Mouse (Mus musculus) skeletal muscle tissue, adult 2 months (tissue): ENCODE measurements at regions not wholly inside any gene's neighbourhood (a gene's known extent, or its start where the extent isn't known, plus 50 kb on each side); places are given as distances from the start of the nearest gene placed in this dataset.

Source experiments
- DNase-seq: peaks from one replicate; pipeline ENCODE4 v3.0.0-alpha.2; 2012; ENCODE audit warnings: low read depth, low spot score

DNA sequence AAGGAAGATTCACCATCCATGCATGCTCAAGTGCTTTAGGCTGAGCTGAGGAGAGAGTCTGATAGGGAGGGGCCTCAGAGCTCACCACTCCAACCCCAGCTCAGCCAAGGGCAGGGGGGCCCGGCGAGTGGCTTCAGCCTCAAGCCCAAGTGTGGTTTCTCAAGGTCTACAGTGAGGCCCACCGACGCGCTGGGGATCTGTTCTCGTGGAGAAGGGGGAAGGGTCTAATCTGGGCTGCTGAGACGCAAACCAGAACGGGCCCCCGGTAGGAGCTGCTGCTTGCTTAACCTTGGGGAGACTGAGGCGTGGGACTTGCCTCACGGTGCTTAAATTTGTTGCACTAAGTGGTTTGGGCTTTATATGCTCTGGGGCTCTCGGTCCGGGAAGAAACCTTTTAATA, 70.9 kb downstream of the Asb1 start:
- DNase-seq = no peak

DNA sequence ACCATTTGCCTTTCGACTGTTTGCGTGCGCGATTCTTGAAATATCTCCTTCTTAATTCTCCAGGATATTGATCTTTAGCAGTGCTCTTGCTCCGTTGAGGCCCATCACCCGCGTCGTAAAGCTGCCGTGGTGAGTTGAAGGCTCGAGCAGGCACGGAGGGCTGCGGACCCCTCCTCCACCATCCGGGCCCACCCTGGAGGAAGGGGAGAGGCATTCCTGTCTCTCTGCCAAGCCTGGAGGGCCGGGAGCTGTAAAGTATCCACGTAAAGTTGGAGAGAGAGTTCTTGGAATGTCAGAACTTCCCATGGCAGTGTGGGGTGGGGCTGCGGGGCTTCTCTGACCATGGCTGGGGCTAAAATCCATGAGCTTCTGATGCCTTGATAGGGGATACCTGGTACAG, 71.3 kb downstream of the Asb1 start:
- DNase-seq = no peak

DNA sequence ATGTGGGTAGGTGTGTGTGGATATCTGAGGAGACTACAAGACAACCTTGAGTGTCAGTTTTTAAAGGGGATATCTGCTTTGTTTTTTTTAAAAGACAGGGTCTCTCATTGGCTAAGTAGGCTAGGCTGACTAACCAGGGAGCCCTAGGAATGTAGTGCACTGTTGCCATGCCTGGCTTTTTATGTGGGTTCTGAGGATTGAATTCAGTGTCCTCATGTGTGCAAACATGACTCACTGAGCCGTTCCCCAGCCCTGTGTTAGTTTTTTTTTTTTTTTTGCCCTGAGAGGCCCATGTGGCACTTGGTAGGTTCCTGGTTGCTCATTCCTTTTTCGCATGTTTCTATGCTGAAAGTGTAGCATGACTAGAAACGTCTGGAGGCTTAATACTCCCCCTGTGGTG, 72.6 kb downstream of the Asb1 start:
- no peak for DNase-seq

DNA sequence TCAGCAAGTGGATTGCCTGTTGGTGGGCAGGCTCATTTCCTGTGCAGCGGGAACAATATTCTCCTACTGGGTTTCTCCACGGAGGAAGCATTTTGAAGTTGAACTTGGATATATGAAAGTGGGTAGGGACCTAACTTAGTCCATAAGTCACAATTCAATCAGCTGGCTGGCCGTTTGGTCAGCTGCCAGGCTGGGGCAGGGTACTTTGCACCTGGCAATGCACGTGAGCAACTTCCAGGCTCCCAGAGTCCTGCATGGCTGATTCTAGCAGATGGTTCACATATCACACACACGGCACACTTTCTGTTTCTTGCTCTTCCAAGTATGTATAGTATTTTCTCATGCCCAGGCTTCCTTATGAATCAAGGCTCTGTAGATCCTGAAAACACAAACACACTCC, 75.1 kb downstream of the Asb1 start:
- no peak for DNase-seq

DNA sequence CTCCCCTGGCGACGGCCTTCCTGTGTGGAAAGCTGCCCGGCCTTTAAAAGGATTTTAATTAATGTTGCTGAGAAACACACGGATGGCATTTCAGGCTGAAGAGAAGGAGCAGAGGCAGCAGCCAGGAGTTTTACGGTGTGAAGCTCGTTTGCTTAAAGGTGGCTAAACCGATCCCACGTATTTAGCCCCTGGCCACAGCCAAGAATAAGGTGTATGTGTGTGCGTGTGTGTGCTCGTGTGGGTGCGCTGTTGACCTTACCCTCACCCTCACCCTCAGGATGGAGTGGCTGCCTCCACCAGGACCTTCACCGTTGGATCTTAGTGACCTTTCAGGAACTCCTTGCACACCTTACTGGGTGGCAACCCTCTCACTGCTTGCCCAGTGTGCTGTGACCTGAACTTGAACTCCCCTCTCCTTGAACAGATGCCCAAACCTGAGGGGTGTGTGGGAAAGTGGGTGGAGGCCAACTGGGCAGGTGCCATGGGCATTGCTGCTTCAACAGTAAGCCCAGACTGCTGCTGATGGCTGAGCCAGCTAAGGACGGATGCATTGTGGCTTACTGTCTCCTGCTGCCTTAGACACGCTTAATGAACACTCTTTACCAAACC, 78.3 kb downstream of the Asb1 start:
- no peak for DNase-seq

DNA sequence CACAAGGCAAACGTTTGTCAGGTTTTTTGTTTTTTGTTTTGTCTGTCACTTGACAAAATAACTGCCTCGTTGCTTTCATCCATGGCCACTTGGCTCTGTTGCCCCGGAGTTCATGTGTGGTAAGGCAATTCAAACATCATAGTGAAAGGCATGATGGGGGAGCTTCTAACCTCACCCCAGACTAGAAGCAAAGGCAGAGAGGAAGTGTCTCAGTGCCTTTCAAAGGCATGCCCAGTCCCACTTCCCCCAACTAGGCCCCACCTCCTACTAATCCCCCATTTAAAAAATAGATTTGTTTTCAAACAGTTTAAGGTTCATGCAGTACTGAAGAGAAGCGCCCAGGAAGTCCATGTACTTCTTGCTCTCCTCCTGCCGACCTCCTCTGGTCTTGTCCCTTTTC, 80.8 kb downstream of the Asb1 start:
- DNase-seq = no peak

DNA sequence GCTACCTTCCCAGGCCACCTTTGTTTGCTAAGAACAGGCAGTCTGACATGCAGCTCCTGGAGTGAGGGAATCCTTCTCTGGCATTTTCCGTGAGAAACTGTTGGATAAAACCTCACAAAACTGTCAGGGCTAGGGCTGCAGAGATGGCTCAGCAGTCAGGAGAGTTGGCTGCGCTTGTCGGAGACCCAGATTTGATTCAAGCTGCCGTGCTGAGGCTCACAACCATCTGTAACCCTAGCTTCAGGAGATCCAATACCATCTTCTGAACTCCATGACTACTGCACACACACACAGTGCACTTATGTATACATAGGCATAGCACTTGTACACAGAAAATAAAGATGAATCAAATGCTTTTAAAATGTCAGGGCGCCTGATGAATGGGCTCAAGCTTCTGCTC, 82.5 kb downstream of the Asb1 start:
- no peak for DNase-seq

DNA sequence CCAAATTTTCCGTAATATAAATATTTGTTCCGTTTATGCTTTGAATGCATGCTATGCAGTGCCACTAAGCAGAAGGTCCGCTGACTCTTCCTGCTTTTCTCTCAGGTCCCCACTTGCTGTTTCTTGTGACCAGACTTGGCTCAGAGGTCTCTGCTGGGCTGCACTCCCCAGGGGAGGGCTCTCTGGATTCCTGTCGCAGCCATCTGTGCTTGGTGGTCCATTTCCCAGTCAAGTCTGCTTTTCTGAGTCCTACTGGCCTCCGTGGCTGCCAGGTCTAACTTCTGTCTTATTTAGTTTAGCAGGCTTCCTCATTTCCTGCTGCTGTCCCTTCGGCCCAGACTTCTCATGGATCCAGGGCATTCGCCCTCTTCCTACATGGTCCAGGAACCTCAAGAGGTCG, 83.7 kb downstream of the Asb1 start:
- no peak for DNase-seq

DNA sequence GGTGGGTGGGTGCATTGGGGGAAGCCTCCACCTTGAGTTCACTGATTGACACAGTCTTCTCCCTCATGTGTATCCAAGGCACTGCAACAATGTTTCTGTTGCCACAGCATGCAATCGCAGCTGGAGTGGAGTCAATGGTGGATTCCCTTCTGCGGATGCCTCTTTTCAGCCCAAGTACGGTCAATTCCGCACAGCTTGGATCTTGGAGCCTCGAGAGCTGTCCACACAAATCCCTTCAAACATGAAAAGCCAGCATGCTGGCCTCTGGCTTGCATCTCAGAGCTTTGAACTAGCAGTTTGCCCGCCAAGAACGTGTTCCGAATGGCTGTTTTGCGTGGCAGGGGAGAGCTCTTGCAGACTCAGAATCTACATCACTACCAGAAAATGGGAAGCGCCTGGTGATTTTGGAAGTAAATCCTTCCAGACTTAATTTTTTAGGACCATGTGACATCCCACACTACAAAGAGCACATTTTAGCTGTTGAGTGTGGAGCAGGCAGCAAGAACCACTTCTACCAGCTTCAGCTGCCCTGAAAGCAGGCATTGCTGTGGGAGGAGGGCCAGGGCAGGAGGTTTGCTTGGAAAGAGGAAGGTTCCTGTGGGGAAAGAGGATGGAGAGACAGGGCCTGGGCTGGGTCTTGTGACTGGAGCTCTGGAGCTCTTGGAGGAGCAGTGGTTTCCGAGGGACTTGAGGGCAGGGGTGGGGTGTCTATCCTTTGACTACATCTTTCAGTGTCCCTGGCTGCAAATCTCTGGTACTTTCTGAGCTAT, 84.4 kb downstream of the Asb1 start:
- peak; percentile 11 for DNase-seq

DNA sequence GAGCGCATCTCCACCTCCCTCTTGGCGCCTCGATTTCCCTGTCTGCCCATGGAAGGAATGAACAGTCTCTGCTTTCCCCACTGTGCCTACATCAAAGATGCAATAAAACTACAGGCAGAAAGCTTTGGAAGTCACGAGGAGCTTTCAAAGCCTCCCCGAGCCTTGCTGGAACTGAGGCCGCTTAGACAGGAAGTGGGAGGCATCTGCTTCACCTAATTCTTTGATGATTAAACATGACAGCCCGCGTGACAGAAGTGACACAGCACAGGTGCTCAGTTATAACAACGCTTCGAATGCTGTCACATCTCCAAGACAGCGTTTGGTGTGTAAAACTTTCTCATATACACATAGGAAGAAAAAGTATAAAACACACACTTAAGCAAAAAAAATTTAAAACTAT, 85.7 kb downstream of the Asb1 start:
- DNase-seq = no peak

DNA sequence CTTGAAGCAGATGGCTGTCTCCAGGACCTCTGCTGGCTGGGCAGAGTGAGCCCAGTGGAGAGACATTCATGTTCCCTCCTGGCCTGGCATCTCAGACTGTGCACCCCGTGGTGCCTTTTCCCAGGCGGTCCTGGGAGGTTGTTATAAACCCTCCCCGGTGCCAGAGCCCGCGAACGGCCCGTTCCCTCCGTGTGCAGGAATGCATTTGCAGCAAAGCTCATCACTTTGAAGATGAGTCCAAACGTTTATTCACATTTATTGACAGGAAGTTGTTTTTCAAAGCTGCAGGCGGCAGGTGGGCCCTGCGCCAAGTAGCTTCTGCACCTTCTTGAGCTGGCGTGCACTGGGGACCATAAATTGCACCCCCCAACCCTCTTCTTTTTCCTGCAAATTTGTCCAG, 89.9 kb downstream of the Asb1 start:
- DNase-seq = no peak

DNA sequence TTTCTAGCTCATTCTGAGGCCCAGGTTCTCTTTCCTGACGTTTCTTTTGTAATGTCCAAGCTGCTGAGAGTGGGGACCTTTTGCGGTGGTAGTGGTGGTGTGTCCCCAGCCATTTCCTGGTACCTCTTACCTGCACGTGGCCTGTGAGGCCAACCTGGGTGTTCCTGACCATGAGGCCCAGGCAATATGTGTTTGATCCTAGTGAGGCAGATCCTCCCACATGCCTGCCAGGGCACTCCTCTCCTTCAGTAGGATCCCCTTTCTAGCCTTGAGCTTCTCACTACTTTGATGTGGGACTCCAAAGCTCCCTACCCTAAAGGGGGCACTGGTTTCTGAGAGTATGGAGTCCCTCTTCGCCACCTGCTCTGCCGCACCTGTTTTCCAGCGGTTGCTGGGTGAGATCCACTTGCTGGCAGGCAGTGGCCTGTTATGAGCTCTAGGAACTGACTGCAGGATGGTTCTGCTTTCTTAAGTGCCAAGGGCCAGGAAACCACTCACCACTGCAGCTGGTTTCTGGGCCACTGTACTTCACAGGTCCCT, 90.6 kb downstream of the Asb1 start:
- DNase-seq = no peak

DNA sequence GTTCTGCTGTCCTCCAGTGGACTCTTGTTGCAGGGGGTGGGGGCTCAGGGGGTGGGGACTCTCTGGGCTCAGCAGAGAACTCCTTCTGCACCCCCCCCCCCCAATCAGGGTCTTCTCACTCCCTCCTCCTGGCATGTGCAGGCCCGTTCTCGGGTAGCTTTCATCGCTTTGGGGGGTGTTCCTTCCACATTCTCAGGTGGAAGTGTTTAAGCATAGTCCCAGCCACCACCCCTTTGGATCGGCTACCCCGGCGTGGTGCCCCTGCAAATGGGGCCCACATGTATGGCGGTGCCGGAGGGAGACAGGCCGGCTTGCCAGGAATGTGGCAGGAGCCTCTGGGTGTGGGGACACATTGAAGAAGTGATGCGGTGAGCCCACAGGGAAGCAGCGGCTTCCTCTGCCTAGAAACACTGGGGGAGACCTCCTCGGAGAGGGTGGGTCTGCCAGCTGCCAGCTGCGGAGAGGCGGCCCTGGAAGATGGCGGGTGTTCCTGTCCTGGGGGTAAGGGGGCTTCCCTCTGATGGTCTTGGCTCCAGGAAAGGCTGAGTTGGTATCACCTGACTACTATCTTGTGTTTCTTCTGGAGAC, 92.7 kb downstream of the Asb1 start:
- DNase-seq = no peak

DNA sequence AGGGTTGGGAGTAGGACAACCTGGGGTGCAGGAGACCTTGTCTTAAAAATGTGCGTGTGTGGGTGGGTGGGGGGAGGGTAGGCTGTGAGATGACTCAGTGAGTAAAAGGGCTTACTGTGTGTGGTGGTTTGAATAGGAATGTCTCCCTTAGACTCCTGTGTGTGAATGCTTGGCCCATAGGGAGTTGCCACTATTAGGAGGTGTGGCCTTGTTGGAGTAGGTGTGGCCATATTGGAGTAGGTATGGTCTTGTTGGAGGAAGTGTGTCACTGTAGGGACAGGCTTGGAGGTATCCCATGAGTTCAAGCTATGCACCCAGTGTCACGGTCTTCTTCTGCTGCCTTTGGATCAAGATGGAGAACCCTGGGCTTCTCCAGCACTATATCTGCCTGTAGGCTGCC, 96.2 kb downstream of the Asb1 start:
- no peak for DNase-seq

DNA sequence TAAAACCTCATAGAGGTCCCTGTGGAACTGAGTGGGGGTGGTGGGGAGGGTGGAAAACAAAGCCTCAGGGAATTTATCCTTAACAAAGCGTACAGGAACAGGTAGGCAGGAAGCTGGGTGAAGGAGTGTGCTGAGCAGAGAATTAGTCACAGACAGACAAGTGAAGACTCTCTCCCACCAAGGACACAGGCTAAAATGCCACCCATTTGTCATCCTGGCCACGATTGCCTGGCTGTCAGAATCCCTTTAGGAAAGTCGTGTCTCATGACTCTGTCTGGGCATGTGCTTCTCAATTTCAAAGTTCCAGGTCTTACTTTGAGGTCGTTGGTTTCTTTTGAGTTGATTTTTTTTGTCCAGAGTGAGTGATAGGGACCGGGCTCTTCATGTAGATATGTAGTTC, 100.2 kb downstream of the Asb1 start:
- no peak for DNase-seq

DNA sequence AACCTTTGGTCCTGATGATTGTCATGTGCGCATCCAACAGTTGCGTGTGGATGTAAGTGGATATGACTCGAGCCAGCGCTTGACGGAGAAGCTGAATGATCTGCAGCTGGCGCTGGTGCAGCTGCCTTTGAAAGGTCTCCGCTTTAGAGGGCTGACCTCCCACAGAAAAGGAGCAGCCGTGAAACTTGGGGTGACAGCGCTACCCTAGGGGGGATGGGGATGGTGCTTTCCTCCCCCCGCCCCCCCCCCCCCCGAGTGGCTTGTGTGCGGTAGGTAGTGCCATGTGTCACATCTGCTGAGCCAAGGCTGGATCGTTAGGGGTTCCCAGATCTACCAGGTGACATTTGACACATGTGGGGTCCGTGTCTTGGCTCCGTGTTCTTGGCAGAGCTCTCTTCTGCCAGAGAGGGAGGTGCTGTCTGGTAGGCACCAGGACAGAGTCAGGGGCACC, 118.7 kb downstream of the Asb1 start:
- DNase-seq = no peak

DNA sequence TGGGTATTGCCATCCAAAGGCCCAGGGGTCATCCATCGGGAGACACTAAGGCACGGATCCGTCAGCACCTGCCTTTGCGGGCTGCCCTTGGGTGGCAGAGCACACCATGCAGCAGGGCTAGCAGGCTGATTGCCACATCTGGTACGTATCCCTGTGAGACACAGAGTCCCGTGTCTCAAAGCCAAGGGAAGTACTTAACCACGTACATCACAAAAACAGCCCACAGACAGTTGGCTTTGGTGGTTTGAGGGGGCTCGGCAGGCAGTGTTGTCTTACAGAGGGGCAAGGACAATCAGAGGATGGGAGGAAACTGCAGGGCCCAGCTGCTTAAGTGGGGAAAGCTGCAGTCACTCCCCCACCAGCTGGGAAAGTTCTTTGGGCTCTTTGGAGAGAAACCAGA, 119.1 kb downstream of the Asb1 start:
- DNase-seq = no peak

DNA sequence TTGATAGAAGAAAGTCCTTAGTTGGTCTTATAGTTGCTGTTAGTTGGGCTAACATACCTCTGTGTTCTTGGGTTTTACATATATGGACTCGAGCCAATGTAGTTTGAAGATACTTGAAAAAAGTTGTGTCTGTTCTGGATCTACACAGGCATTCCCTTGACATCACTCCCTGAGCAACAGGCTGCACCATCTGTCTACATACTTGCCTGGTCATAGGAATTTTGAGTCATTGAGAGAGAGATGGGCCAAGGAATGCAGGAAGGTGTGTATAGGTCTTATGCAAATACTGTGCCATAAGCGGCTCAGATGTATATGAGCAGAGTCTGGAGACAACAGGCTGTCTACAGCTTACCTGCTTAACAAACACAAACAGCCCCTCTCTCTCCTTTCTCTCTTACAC, 122.9 kb downstream of the Asb1 start:
- no peak for DNase-seq

DNA sequence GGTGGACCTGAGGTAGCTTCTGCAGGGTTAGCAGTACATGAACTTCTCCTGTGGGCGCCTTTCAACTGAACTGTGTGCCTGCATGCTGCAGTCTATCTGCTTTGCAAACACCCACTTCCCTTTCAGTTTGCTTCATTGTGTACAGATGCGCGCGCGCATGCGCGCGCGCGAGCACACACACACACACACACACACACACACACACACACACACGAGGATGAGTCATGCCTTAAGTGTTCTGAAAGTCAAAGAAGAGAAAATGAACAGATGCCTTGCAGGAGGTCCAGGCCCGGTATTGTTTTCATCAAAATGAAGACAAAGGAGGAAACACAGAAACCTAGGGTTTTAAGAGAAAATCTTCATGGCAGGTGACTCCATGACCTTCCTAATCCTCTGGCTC, 124.3 kb downstream of the Asb1 start:
- DNase-seq = no peak

DNA sequence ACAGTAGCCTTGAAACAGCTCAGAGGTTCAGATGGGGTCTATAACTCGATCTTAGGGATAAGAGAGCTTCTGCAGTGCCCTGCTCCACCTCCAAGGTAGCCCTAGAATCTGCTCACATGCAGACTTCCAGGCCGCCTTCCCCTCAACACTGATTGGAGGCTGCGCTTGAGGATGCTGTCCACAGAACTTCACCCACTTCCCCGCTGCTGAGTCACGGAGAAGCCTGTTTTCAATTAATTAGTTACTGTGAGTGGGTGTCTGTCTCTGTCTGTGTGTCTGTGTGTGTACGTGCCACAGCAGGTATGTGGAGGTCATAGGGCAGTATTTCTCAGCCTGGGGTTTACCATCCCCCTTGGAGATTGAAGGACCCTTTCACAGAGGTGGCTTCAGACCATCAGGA, 128.2 kb downstream of the Asb1 start:
- DNase-seq = no peak

DNA sequence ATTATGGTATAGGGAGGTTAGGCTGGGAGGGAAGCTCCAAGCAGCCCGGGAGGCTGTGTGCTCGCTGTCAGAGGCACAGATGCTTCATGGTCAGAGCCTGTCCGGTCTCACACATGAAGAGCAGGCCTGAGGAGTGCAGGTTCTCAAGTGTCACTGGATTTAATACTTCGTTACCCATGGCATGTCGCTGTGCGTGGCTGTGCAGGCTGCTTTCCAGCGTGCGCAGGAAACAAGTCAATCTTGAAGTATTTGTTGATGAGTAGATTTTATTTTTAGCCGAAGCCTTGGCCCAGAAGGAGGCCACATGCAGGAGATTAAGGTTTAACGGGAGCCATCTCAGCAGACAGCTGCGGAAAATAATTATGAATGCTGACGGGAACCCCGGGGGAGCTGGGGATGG, 130.3 kb upstream of the Twist2 start:
- DNase-seq = peak; percentile 69

DNA sequence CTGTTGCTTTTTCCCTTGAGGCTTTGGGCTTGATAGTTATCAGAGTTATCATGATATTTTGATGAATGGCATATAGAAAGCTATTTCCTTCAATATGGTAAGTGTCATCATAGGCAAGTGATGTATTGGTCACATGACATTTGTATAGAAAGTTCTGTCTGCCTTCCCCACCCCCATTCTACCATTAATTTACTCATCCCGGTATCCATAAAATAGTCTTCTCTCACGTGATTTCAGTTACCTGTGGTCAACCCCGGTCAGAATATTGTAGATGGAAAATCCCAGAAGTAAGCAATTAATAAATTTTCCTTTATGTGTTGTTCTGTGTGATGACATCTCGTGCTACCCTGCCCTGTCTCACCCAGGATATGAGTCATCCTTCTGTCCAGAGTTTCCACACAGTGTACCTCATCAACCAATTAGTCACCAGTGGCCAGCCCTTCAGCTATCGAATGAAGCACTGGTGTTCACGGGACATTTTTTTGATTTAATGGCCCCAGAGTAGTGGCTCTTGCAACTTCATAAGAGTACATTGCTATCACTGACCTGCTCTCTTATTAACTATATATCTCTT, 127.1 kb upstream of the Twist2 start:
- DNase-seq = no peak

DNA sequence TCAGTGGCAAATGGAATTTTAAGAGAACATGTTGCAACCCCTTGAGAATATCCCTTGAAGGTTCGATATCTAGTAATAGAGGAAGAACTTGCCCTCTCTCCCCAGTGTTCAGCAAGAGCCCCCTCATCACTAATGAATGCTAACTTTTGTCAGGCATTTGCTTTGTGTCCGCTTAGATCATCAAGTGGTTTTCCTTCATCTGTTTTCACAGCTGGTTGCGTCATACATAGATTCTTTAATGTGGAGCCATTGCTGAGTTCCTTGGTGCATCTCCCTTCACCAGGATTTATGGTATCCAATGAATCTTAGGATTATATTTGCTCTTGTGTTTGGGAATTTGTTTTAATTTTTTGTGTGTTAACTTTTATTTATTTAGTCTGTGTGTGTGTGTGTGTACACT, 124.2 kb upstream of the Twist2 start:
- no peak for DNase-seq
